Mouse (Mus musculus) embryonic fibroblast, embryonic 13.5 days (primary cell): ENCODE data around the gene Skp1a.

ENCODE experiments used
- CTCF ChIP-seq: IDR thresholded peaks from 2 replicates; pipeline ENCODE4 v1.5.1; 2011; ENCODE audit warnings: mild to moderate bottlenecking, control low read depth, low read length, moderate library complexity, borderline replicate concordance; ENCODE audit not compliant: insufficient read depth
- POLR2A ChIP-seq: IDR thresholded peaks from 2 replicates; pipeline ENCODE4 v1.6.1; 2011; ENCODE audit warnings: low read depth, mild to moderate bottlenecking, control low read depth, low read length, moderate library complexity

GRCm38 (mm10) chr11:52292894-52293293, 61.1 kb downstream of the Skp1a start:
- TF ChIP-seq CTCF = no peak
- TF ChIP-seq POLR2A = no peak
